Mouse (Mus musculus): ENCODE data around the gene Ssr4.

The Ssr4 gene

DNA sequence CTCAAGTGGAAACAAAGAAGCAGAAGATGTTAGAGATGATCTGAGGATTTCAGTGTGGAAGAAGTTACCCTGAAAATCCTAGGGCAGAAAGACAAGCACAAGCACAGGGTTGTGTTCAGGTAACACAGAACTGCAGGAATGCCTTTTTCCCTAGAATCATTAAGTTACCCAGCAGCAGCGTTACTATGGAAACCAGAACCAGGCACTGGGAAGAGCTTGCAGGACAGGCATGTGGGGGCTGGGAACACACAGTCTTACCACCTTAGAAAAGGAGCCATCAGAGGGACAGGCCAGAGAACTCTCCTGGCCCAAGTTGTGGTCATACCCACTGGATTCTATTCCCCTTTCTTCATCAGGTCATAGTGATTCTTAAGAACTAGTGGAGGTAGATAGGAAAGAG lies 19.0 kb downstream of the Ssr4 start:
- no peak for DNase-seq (ENCODE audit: low read depth, low spot score)

DNA sequence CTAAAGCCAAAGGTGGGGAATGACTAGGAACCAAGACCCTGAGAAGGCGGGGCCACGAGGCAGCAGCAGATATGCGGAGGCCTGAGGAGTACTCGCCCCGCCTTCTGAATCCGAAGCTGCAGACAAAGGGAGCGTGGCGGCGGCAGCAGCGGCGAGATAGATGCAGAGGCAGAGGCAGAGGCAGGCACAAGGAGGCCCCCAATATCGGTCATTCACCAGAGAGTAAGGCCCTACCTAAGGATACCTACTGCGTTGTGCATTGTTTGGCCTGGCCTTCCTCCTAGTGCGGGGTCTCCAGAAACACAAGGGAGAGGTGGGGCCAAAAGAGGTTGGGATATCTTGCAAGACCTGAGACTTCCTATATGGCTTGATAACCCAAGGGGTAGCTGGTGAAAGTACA lies 28.2 kb downstream of the Ssr4 start:
- DNase-seq (ENCODE audit: low read depth, low spot score), result no peak

DNA sequence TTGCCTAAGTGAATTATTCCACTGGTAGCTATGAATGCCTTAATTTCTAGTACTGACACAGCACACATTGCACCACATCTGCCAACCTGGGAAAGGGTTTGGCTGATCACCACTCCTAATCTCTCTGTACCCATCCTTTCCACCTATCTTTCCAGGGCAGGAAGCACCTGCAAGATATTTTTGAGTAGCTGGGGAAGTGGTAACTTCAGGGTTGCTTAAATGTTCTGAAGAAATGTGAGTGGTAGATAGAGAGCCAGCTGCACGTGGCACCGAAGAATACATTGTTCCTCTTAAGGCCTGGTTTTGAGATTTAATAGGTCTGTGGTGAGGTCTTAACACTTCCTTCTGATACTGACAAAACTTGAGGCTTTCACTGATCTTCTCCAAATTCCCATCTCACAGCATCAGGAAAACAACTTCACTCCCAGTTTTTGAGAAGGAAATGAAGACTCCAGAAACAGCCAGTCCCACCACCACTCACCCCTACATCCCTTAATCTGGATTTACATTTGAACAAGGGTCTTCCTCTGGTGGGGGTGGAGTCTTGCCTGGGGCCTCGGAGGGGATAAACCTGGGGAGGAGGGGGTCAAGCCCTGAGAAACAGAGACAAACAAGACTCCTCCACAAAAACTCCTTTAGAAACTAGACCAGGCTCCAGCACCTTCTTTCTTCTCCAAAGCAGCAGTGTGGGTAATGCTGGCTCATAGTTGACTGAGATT lies 29.9 kb downstream of the Ssr4 start:
- no peak for DNase-seq (ENCODE audit: low read depth, low spot score)

DNA sequence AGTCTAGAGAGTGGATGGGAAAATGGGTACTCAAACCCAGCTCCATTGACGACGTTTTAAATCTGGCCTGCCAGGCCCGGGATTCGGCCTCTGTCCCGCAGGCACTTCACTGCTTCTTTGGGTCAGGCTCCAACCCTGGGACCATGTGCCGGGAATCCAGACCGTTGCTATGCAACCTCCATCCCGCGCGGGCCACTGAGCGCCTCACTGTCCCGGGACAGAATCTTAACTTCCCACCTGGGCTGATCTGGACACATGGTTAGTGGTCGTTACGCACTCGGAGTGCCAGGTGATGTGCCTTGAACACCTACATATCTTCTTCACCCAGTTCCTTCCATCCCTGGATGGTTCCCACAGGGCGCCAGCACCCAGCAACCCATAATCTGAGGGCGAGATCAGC lies 36.9 kb downstream of the Ssr4 start:
- no peak for DNase-seq (ENCODE audit: low read depth, low spot score)

GRCm38 (mm10) chrX:73824185-73825151 lies 37.6 kb downstream of the Ssr4 start, which contains the start of gene Pdzd4:
Gene Pdzd4 (minus strand): TSS chrX:73824969.
- no peak for DNase-seq (ENCODE audit: low read depth, low spot score)

GRCm38 (mm10) chrX:73835731-73836130 lies 48.9 kb downstream of the Ssr4 start:
- no peak for DNase-seq (ENCODE audit: low read depth, low spot score)

GRCm38 (mm10) chrX:73836691-73837090 lies 49.9 kb downstream of the Ssr4 start:
- DNase-seq (ENCODE audit: low read depth, low spot score), result no peak
